29 mouse cellular contexts compared by ENCODE assay signal in the genomic region with DNA sequence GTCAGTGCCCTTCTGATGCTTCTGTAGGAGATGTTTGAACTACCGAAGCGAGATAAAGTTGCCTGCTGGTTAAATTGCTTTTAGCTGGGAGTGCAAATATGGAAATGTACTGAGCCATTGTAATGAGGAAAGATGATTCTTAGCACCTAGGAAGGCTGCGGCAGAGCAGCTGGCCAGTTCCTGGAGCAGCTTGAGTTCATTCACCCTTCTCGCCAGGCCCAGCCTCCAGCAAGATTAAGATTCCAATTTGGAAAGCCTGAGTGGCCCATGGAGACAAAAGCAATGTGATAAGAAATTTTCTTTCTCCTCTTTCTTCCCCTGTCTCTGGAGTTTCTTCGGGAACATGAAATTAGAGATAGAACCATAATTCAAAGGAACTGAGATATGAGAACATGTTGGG. TPM values are rescaled to one million over a fixed set of nuclear protein-coding genes. Genes with fewer than 3 reads are reported as not detected.
DNase-seq lines count a peak whose midpoint lies in the region; ATAC-seq and TF ChIP-seq lines count a peak whose summit lies in the region.
"Had no signal": no experiment of that assay in that cellular context is flagged by ENCODE, and none has a peak within 500 bp of the region (broad histone marks: within the 10 kb centered on the region; RNA-seq: fewer than 3 reads in every experiment).

No protein-coding gene starts in this region.

- no peaks in the 10 kb centered on the region for H3K27me3 ChIP-seq in heart, adult 2 months (ENCODE audit: control insufficient read depth, insufficient read depth, low read length)
- no peaks in the 10 kb centered on the region for H3K27me3 ChIP-seq in heart, embryonic 11.5 days (ENCODE audit: control insufficient read depth, insufficient read depth, low read length)
- H3K27me3 ChIP-seq in hindbrain, postnatal 0 days (ENCODE audit: insufficient read depth, low read length) = no peaks in the 10 kb centered on the region
- H3K27me3 ChIP-seq in hindbrain, embryonic 14.5 days (ENCODE audit: control insufficient read depth, insufficient read depth, low read length) = no peaks in the 10 kb centered on the region
- H3K27me3 ChIP-seq: CH12.LX; embryonic facial prominence, embryonic 13.5 days; embryonic facial prominence, embryonic 15.5 days; forebrain, embryonic 12.5 days; Patski had no signal

- H3K4me3 ChIP-seq in gastrocnemius, adult 2 months = no peak overlapping the region
- H3K4me3 ChIP-seq in heart, adult 2 months = no peak overlapping the region
- no peak overlapping the region for H3K4me3 ChIP-seq in heart, embryonic 11.5 days (ENCODE audit: low read depth, low read length)
- no peak overlapping the region for H3K4me3 ChIP-seq in hindbrain, postnatal 0 days (ENCODE audit: low read length)
- H3K4me3 ChIP-seq in hindbrain, embryonic 14.5 days (replicated peaks; ENCODE audit: low read length) = no peak overlapping the region
- H3K4me3 ChIP-seq: embryonic facial prominence, embryonic 13.5 days; embryonic facial prominence, embryonic 15.5 days; erythroblast, embryonic 14.5 days; forebrain, embryonic 10.5 days; forebrain, embryonic 12.5 days had no signal

- H3K9ac ChIP-seq in heart, adult 2 months (ENCODE audit: low read depth, low read length) = no peak overlapping the region
- no peak overlapping the region for H3K9ac ChIP-seq in heart, embryonic 11.5 days (ENCODE audit: low read depth, low read length)
- no peak overlapping the region for H3K9ac ChIP-seq in hindbrain, postnatal 0 days (replicated peaks; ENCODE audit: low read length)
- H3K9ac ChIP-seq in hindbrain, embryonic 14.5 days = no peak overlapping the region
- H3K9ac ChIP-seq: embryonic facial prominence, embryonic 13.5 days; embryonic facial prominence, embryonic 15.5 days; forebrain, embryonic 12.5 days had no signal

- DNase-seq in gastrocnemius, adult 2 months = no peak
- no peak for DNase-seq in gastrocnemius, postnatal 36 days
- DNase-seq in heart, adult 2 months = no peak
- peak; percentile 18 for DNase-seq in hindbrain, postnatal 0 days (ENCODE audit: low spot score)
- no peak for DNase-seq in hindbrain, embryonic 14.5 days (ENCODE audit: low spot score)
- DNase-seq in brain, adult 2 months (ENCODE audit: low read depth, low spot score) = peak; percentile 29
- DNase-seq: adrenal gland, adult 8-10 months; adrenal gland, postnatal 14 days; adrenal gland, postnatal 36 days; B cell, adult 2 months; cerebellum, adult 11 months; cerebellum, adult 18-20 months; cerebellum, adult 8-10 months; cerebellum, adult 9-11 months; cerebellum, postnatal 14 days; cerebellum, postnatal 36 days; embryo, embryonic 11 days had no signal

- H3K27ac ChIP-seq in gastrocnemius, adult 2 months = peak overlapping the region; percentile 74
- peak overlapping the region; percentile 49 for H3K27ac ChIP-seq in heart, adult 2 months
- H3K27ac ChIP-seq in heart, embryonic 11.5 days (ENCODE audit: low read depth, low read length) = no peak overlapping the region
- no peak overlapping the region for H3K27ac ChIP-seq in hindbrain, postnatal 0 days
- no peak overlapping the region for H3K27ac ChIP-seq in hindbrain, embryonic 14.5 days
- H3K27ac ChIP-seq: embryonic facial prominence, embryonic 13.5 days; embryonic facial prominence, embryonic 15.5 days; forebrain, embryonic 10.5 days; forebrain, embryonic 12.5 days had no signal

- no peaks in the 10 kb centered on the region for H3K79me2 ChIP-seq in heart, adult 2 months (replicated peaks; ENCODE audit: control insufficient read depth, insufficient read depth, low read length)

- WGBS in heart, adult 2 months = 54% methylated on average over 5 of the region's 5 CpGs
- WGBS in heart, embryonic 11.5 days (ENCODE audit: insufficient replicate concordance) = 57% methylated on average over 5 of the region's 5 CpGs
- WGBS in hindbrain, postnatal 0 days = 55% methylated on average over 5 of the region's 5 CpGs
- 60% methylated on average over 5 of the region's 5 CpGs for WGBS in hindbrain, embryonic 14.5 days

- H3K4me1 ChIP-seq in heart, adult 2 months (ENCODE audit: control insufficient read depth, insufficient read depth, low read length) = peaks cover under 1% of the 10 kb centered on the region
- H3K4me1 ChIP-seq in heart, embryonic 11.5 days (ENCODE audit: control insufficient read depth, insufficient read depth, low read length) = peaks cover 2% of the 10 kb centered on the region; the same call in 1 of the 2 replicates
- no peaks in the 10 kb centered on the region for H3K4me1 ChIP-seq in hindbrain, postnatal 0 days (ENCODE audit: insufficient read depth, low read length)
- no peaks in the 10 kb centered on the region for H3K4me1 ChIP-seq in hindbrain, embryonic 14.5 days (replicated peaks; ENCODE audit: control insufficient read depth, insufficient read depth, low read length)
- H3K4me1 ChIP-seq: embryonic facial prominence, embryonic 15.5 days; forebrain, embryonic 10.5 days; forebrain, embryonic 12.5 days had no signal

- TF ChIP-seq POLR2A in heart, adult 2 months (IDR thresholded peaks at IDR 0.05; ENCODE audit: insufficient read depth, low read depth, low read length) = no peak

- H3K36me3 ChIP-seq in heart, adult 2 months (ENCODE audit: control insufficient read depth, insufficient read depth, low read length) = no peaks in the 10 kb centered on the region
- no peaks in the 10 kb centered on the region for H3K36me3 ChIP-seq in heart, embryonic 11.5 days (ENCODE audit: control insufficient read depth, insufficient read depth, low read length)
- no peaks in the 10 kb centered on the region for H3K36me3 ChIP-seq in hindbrain, postnatal 0 days (ENCODE audit: insufficient read depth, low read length)
- no peaks in the 10 kb centered on the region for H3K36me3 ChIP-seq in hindbrain, embryonic 14.5 days (replicated peaks; ENCODE audit: control insufficient read depth, insufficient read depth)
- H3K36me3 ChIP-seq: embryonic facial prominence, embryonic 13.5 days; embryonic facial prominence, embryonic 15.5 days; forebrain, embryonic 10.5 days; forebrain, embryonic 12.5 days had no signal

- no peak for TF ChIP-seq CTCF in gastrocnemius, adult 2 months (IDR thresholded peaks at IDR 0.05)
- TF ChIP-seq CTCF in heart, adult 2 months (IDR thresholded peaks at IDR 0.05) = no peak
- no peak for TF ChIP-seq CTCF in hindbrain, postnatal 0 days (IDR thresholded peaks at IDR 0.05; ENCODE audit: low read depth)

- no peaks in the 10 kb centered on the region for H3K9me3 ChIP-seq in heart, embryonic 11.5 days (replicated peaks; ENCODE audit: control insufficient read depth, low read length)
- H3K9me3 ChIP-seq in hindbrain, postnatal 0 days (ENCODE audit: low read length) = 0 out of 2 replicates have a peak, but pooled peaks cover 2% of the 10 kb centered on the region
- 0 out of 2 replicates have a peak, but pooled peaks cover 5% of the 10 kb centered on the region for H3K9me3 ChIP-seq in hindbrain, embryonic 14.5 days (ENCODE audit: control insufficient read depth, low read length)
- H3K9me3 ChIP-seq: embryonic facial prominence, embryonic 15.5 days; forebrain, embryonic 12.5 days; G1E had no signal

- H3K4me2 ChIP-seq in heart, embryonic 11.5 days = no peak overlapping the region
- no peak overlapping the region for H3K4me2 ChIP-seq in hindbrain, postnatal 0 days (ENCODE audit: low read depth, low read length)
- no peak overlapping the region for H3K4me2 ChIP-seq in hindbrain, embryonic 14.5 days (replicated peaks)
- H3K4me2 ChIP-seq: embryonic facial prominence, embryonic 13.5 days; embryonic facial prominence, embryonic 15.5 days; forebrain, embryonic 12.5 days had no signal

- TF ChIP-seq EP300 in heart, adult 2 months (IDR thresholded peaks at IDR 0.05; ENCODE audit: insufficient read depth, low read depth, low read length) = no peak

- no peak for ATAC-seq in heart, embryonic 11.5 days (replicated peaks; ENCODE audit: insufficient number of reproducible peaks, low FRiP score, low TSS enrichment)
- no peak for ATAC-seq in hindbrain, postnatal 0 days
- ATAC-seq in hindbrain, embryonic 14.5 days (ENCODE audit: low FRiP score) = no peak
- ATAC-seq: activated CD4-positive, CD25-positive, alpha-beta regulatory T cell, adult 4 months; CD4-positive, CD25-positive, alpha-beta regulatory T cell, adult 4 months; forebrain, embryonic 14.5 days; Patski had no signal

- intact Hi-C loops in gastrocnemius, adult 2 months (cut with DNase I) = no loop called here
- intact Hi-C loops in gastrocnemius, postnatal 36 days (cut with DNase I) = no loop called here
- intact Hi-C loops in heart, adult 2 months (cut with DNase I) = no loop called here

RNA-seq across cellular contexts. Expression of a gene that starts 13.7 kb away (rescaled TPM):
- total RNA-seq in gastrocnemius, adult 2 months (2021) = 100 to 1,000 TPM; 151 to 170 TPM
- 100 to 1,000 TPM; 140 to 143 TPM for total RNA-seq in gastrocnemius, postnatal 36 days (2021)
- 100 to 1,000 TPM; 148 to 157 TPM for total RNA-seq in heart, adult 2 months (2021)
- 52.5 and 94.8 TPM in 2 replicates for polyA plus RNA-seq in heart, adult 2 months (2012; rRNA removed)
- 220 and 227 TPM in 2 replicates for polyA plus RNA-seq in heart, embryonic 11.5 days (2014; fragmentation: Nextera tagmentation; extraction: Ambion mirVana)
- 48.7 and 53.4 TPM in 2 replicates for total RNA-seq in hindbrain, postnatal 0 days (2014; rRNA removed)
- polyA plus RNA-seq in hindbrain, postnatal 0 days (2015; fragmentation: Nextera tagmentation; extraction: Ambion mirVana) = 88.3 and 89.6 TPM in 2 replicates
- 131 and 136 TPM in 2 replicates for polyA plus RNA-seq in hindbrain, embryonic 14.5 days (2014; fragmentation: Nextera tagmentation; extraction: Ambion mirVana)

Comparison
In these comparisons a context has a peak if more than half of its experiments do, and no peak if none do; other contexts are left out.
1. DNase-seq: peak in hindbrain, postnatal 0 days (single experiment) and brain, adult 2 months (single experiment); none in gastrocnemius, adult 2 months (single experiment), gastrocnemius, postnatal 36 days (0 of 2), heart, adult 2 months (0 of 2) and hindbrain, embryonic 14.5 days (single experiment).
2. H3K27ac ChIP-seq: peak in gastrocnemius, adult 2 months (single experiment) and heart, adult 2 months (single experiment); none in heart, embryonic 11.5 days (single experiment), hindbrain, postnatal 0 days (single experiment) and hindbrain, embryonic 14.5 days (single experiment).